Mouse (Mus musculus) G1E (cell line): ENCODE data around the gene Sepsecs. TPM values are rescaled to one million over a fixed set of nuclear protein-coding genes. Genes with fewer than 3 reads are reported as not detected.

Experiments
- ATAC-seq: 2 replicates; pipeline ENCODE4 v1.8.0; 2016; ENCODE audit warnings: mild to moderate bottlenecking; ENCODE audit not compliant: insufficient number of reproducible peaks, poor library complexity, low FRiP score, severe bottlenecking; ENCODE audit errors: extremely low read depth
- DNase-seq: peaks from one replicate; pipeline ENCODE4 v3.0.0; 2012; ENCODE audit warnings: low spot score
- H3K27me3 ChIP-seq: 2 replicates; pipeline ENCODE4 v1.6.1; 2012; ENCODE audit warnings: mild to moderate bottlenecking, low read length, inconsistent platforms; ENCODE audit not compliant: insufficient read depth
- H3K36me3 ChIP-seq: replicated peaks from 2 replicates; pipeline ENCODE3; 2012; ENCODE audit warnings: mild to moderate bottlenecking, inconsistent platforms
- H3K4me1 ChIP-seq: 2 replicates; pipeline ENCODE4 v1.6.1; 2012; ENCODE audit warnings: low read depth, low read length, inconsistent platforms, mixed read lengths; ENCODE audit not compliant: insufficient read depth
- H3K4me3 ChIP-seq: 2 replicates; pipeline ENCODE4 v1.5.1; 2012; ENCODE audit warnings: low read depth, mild to moderate bottlenecking, inconsistent platforms, low read length, moderate library complexity, mixed read lengths
- H3K9me3 ChIP-seq: replicated peaks from 2 replicates; pipeline ENCODE4 v1.6.1; 2012; ENCODE audit warnings: inconsistent platforms
- CTCF ChIP-seq: IDR thresholded peaks from 2 replicates; pipeline ENCODE4 v1.5.1; 2012; ENCODE audit warnings: low read depth, low read length, inconsistent platforms, mixed read lengths
- GATA1 ChIP-seq: IDR thresholded peaks from 2 replicates; pipeline ENCODE4 v1.6.1; 2012; ENCODE audit warnings: borderline replicate concordance, low read length, inconsistent platforms, mixed read lengths
- GATA2 ChIP-seq: IDR thresholded peaks from 2 replicates; pipeline ENCODE4 v1.6.1; 2012; ENCODE audit warnings: low read depth, low read length, inconsistent platforms, borderline replicate concordance
- POLR2AphosphoS5 ChIP-seq: IDR thresholded peaks from 2 replicates; pipeline ENCODE4 v1.6.1; 2012; ENCODE audit warnings: low read depth, low read length, inconsistent platforms; ENCODE audit not compliant: insufficient replicate concordance
- TAL1 ChIP-seq: conservative IDR thresholded peaks from 2 replicates; pipeline ENCODE4 v1.6.1; 2012; ENCODE audit warnings: low read depth, low read length, inconsistent platforms, mixed read lengths
- polyA plus RNA-seq: library from polyadenylated mRNA; stranded (reverse); fragments of >175 nt; gene quantifications from 2 replicates; pipeline ENCODE4 v1.2.3, GENCODE M21; 2012
- total RNA-seq, 2 experiments: library from RNA; stranded (forward) in 1 of 2; stranded (reverse) in 1 of 2; fragments of 200-1000 nt in 1 of 2; fragments of >200 nt in 1 of 2; fragmentation: Nextera tagmentation in 1 of 2; gene quantifications; 2 replicates each; pipeline ENCODE4 v1.2.3; 2014 to 2017

Sepsecs gene
- total and polyA plus RNA-seq, 3 experiments = 1.9 to 43.3 (median 34.5) TPM

- no peak for ATAC-seq
- Histone ChIP-seq H3K27me3 (no peaks in the 10 kb centered on the region), H3K4me1 (peaks cover 54% of the 10 kb centered on the region), H3K36me3 (peaks cover 40% of the 10 kb centered on the region), H3K4me3 (peak overlapping the region; percentile 50; the same call in 1 of the 2 replicates), H3K9me3 (no peaks in the 10 kb centered on the region)
- no peak for TF ChIP-seq CTCF
- no peak for TF ChIP-seq POLR2AphosphoS5
- no peak for TF ChIP-seq GATA2
- TF ChIP-seq TAL1 = no peak
- TF ChIP-seq GATA1 = no peak
- DNase-seq = no peak
Observed at GRCm38 (mm10) chr5:52636923-52637322, 32.6 kb downstream of the Sepsecs start.

- peak; percentile 71 for ATAC-seq
- H3K9me3 ChIP-seq = 0 out of 2 replicates have a peak, but pooled peaks cover 2% of the 10 kb centered on the region
Observed at GRCm38 (mm10) chr5:52636025-52636755, 33.3 kb downstream of the Sepsecs start.

GRCm38 (mm10) chr5:52634017-52634416 is 35.5 kb downstream of the Sepsecs start:
- TF ChIP-seq CTCF (peak; percentile 73), GATA2 (no peak)
- Histone ChIP-seq H3K4me1 (peaks cover 51% of the 10 kb centered on the region), H3K36me3 (peaks cover 17% of the 10 kb centered on the region), H3K27me3 (peaks cover 12% of the 10 kb centered on the region), H3K9me3 (0 out of 2 replicates have a peak, but pooled peaks cover 2% of the 10 kb centered on the region), H3K4me3 (no peak overlapping the region)
- DNase-seq = no peak
- ATAC-seq = no peak

More at GRCm38 (mm10) chr5:52636025-52636755, 33.3 kb downstream of the Sepsecs start:
- TF ChIP-seq GATA1 = no peak
- TF ChIP-seq TAL1 = 0 out of 2 replicates have a peak, but pooled peaks have one; percentile 27
- no peak for TF ChIP-seq POLR2AphosphoS5
- TF ChIP-seq GATA2 = no peak
- TF ChIP-seq CTCF = no peak
- Histone ChIP-seq H3K36me3 (peaks cover 33% of the 10 kb centered on the region), H3K4me3 (peak overlapping the region; percentile 50; the same call in 1 of the 2 replicates), H3K4me1 (peaks cover 48% of the 10 kb centered on the region), H3K27me3 (0 out of 2 replicates have a peak, but pooled peaks cover 2% of the 10 kb centered on the region)
- peak; percentile 36 for DNase-seq

GRCm38 (mm10) chr5:52630541-52630940 is 39.0 kb downstream of the Sepsecs start:
- ATAC-seq (no peak), DNase-seq (no peak)
- Histone ChIP-seq H3K9me3 (0 out of 2 replicates have a peak, but pooled peaks cover 2% of the 10 kb centered on the region), H3K27me3 (peaks cover 18% of the 10 kb centered on the region), H3K36me3 (peaks cover 4% of the 10 kb centered on the region), H3K4me1 (peaks cover 20% of the 10 kb centered on the region), H3K4me3 (no peak overlapping the region)
- TF ChIP-seq CTCF (no peak), GATA2 (no peak), POLR2AphosphoS5 (no peak), TAL1 (no peak), GATA1 (no peak)

- Histone ChIP-seq H3K27me3 (peaks cover 23% of the 10 kb centered on the region), H3K4me1 (peaks cover 7% of the 10 kb centered on the region), H3K9me3 (0 out of 2 replicates have a peak, but pooled peaks cover 2% of the 10 kb centered on the region), H3K36me3 (peaks cover 4% of the 10 kb centered on the region), H3K4me3 (no peak overlapping the region)
- DNase-seq (no peak), ATAC-seq (no peak)
- no peak for TF ChIP-seq GATA2
- TF ChIP-seq GATA1 = no peak
- no peak for TF ChIP-seq POLR2AphosphoS5
- no peak for TF ChIP-seq CTCF
- TF ChIP-seq TAL1 = no peak
Observed at GRCm38 (mm10) chr5:52629214-52629613, 40.3 kb downstream of the Sepsecs start.

- Histone ChIP-seq H3K27me3 (peaks cover 23% of the 10 kb centered on the region), H3K4me3 (no peak overlapping the region), H3K4me1 (peaks cover 7% of the 10 kb centered on the region), H3K9me3 (0 out of 2 replicates have a peak, but pooled peaks cover 2% of the 10 kb centered on the region), H3K36me3 (peaks cover under 1% of the 10 kb centered on the region)
- TF ChIP-seq CTCF (no peak), TAL1 (no peak), POLR2AphosphoS5 (no peak), GATA2 (no peak), GATA1 (no peak)
- DNase-seq (no peak), ATAC-seq (no peak)
Observed at GRCm38 (mm10) chr5:52628783-52629182, 40.7 kb downstream of the Sepsecs start.
